Mouse (Mus musculus): ENCODE measurements around the gene Arhgap29. TPM values are rescaled to one million over a fixed set of nuclear protein-coding genes. Genes with fewer than 3 reads are reported as not detected.

Arhgap29 gene
- polyA plus RNA-seq, 1 experiment = 81.7 TPM

DNA sequence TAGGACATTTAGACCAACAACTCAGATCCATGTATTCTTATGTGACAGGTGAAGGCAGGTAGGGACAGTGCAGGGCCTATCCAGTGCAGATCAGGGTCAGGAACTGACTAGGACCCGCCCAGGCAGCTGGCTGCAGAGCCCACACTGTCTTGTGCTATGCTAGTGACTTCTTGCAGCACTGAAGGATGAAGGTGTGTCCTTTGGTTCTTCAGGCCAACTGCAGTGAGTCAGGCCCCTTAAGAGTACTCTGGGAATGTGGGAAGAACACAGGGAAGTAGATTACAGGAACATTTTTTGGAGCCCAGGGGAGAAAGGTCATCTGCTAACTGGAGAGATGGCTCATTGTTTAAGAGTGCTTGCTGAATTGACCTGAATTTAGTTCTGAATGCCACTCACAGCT is 60.1 kb downstream of the Arhgap29 start:
- no peak overlapping the region for H3K4me3 ChIP-seq (ENCODE audit: insufficient read depth, low read depth, low read length)
- no peak overlapping the region for H3K27ac ChIP-seq (replicated peaks; ENCODE audit: low read depth, low read length)
- no peaks in the 10 kb centered on the region; the same call in 1 of the 2 replicates for H3K4me1 ChIP-seq (ENCODE audit: control insufficient read depth, insufficient read depth, insufficient read length, low read length)

GRCm38 (mm10) chr3:122018421-122018820 is 66.1 kb downstream of the Arhgap29 start:
- H3K4me3 ChIP-seq (ENCODE audit: insufficient read depth, low read depth, low read length) = no peak overlapping the region

GRCm38 (mm10) chr3:122019159-122019558 is 66.8 kb downstream of the Arhgap29 start:
- Histone ChIP-seq H3K4me1 (ENCODE audit: control insufficient read depth, insufficient read depth, insufficient read length, low read length) (no peaks in the 10 kb centered on the region), H3K4me3 (ENCODE audit: insufficient read depth, low read depth, low read length) (no peak overlapping the region), H3K27ac (replicated peaks; ENCODE audit: low read depth, low read length) (no peak overlapping the region)

More at GRCm38 (mm10) chr3:122018421-122018820, 66.1 kb downstream of the Arhgap29 start:
- no peaks in the 10 kb centered on the region for H3K4me1 ChIP-seq (ENCODE audit: control insufficient read depth, insufficient read depth, insufficient read length, low read length)
- no peak overlapping the region for H3K27ac ChIP-seq (replicated peaks; ENCODE audit: low read depth, low read length)

DNA sequence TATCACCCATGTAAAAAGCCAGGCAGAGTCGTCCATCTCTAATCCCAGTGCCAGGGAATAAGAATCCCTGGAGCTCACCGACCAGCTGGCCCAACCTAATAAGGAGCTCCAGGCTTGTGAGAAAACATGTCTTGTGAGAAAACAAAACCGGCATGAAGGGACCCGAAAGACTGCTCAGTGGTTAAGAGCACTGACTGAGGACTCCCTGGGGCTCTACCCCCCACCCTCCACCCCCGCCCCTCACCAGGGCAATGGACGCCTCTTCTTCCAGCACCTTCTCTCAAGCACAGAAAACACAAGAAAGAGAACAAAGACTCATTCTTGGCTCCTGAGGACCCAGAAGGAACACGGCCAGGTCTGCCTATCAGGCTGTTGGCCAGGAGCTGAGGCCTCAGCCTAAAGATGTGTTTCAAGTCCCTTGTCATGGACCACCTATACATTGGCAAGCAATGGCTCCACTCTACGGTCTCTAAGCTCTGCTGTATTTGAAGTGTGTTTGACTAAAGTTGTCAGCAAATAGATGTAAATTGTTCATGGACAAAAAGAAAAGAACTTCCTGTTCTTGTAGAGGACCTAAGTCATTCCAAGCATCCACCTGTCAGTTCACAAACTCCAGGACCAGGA is 68.8 kb downstream of the Arhgap29 start:
- Histone ChIP-seq H3K27ac (replicated peaks; ENCODE audit: low read depth, low read length) (no peak overlapping the region), H3K4me1 (ENCODE audit: control insufficient read depth, insufficient read depth, insufficient read length, low read length) (peaks cover 1% of the 10 kb centered on the region; the same call in 1 of the 2 replicates), H3K4me3 (ENCODE audit: insufficient read depth, low read depth, low read length) (no peak overlapping the region)

DNA sequence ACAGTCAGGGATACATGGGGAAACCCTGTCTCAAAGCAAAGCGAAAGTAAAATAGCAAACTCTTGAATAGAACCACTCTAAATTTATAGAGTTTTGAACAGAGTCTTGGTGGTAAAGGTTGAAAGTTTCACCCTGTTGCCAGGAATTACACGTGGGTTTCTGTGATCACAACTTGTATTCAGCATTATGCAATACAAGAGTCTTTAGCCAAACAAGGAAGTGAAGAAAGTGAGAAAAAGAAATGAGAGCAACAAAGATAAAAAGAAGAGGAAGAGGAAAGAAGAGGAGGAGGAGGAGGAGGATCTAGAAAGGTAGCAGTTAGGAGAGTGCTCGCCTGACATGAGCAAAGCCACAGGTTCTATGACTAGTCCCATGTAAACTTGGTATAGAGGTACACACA is 70.0 kb downstream of the Arhgap29 start:
- Histone ChIP-seq H3K4me1 (ENCODE audit: control insufficient read depth, insufficient read depth, insufficient read length, low read length) (peaks cover 2% of the 10 kb centered on the region; the same call in 1 of the 2 replicates), H3K4me3 (ENCODE audit: insufficient read depth, low read depth, low read length) (no peak overlapping the region)

DNA sequence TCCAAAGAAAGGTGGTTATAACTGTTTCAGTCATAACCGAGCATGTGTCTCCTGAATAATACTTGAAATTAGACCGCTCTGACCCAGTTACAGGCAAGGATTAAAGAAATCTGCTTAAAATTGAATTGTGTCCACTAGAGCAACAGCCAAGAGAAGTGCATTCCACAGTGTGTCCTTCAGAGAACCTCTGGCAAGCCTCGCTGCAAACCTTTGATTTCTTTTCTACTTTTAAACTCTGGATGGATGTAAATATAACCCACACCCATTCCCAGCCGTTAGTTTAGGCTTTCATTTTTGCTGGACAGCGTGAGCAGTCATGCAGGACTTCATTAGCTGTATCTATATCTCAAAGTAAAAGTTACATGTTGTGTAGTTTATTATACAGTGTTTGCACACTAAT is 74.3 kb downstream of the Arhgap29 start:
- H3K27ac ChIP-seq (replicated peaks; ENCODE audit: low read depth, low read length) = 0 out of 2 replicates have a peak overlapping the region, but pooled peaks have one; percentile 53
- no peak overlapping the region for H3K4me3 ChIP-seq (ENCODE audit: insufficient read depth, low read depth, low read length)
- H3K4me1 ChIP-seq (ENCODE audit: control insufficient read depth, insufficient read depth, insufficient read length, low read length) = peaks cover 6% of the 10 kb centered on the region

More for the DNA sequence above, 70.0 kb downstream of the Arhgap29 start:
- H3K27ac ChIP-seq (replicated peaks; ENCODE audit: low read depth, low read length) = peak overlapping the region; percentile 34; the same call in 1 of the 2 replicates

- Histone ChIP-seq H3K4me1 (ENCODE audit: control insufficient read depth, insufficient read depth, insufficient read length, low read length) (peaks cover 13% of the 10 kb centered on the region), H3K4me3 (ENCODE audit: insufficient read depth, low read depth, low read length) (no peak overlapping the region), H3K27ac (replicated peaks; ENCODE audit: low read depth, low read length) (no peak overlapping the region)
Measured at GRCm38 (mm10) chr3:122027776-122028175, 75.4 kb downstream of the Arhgap29 start.

DNA sequence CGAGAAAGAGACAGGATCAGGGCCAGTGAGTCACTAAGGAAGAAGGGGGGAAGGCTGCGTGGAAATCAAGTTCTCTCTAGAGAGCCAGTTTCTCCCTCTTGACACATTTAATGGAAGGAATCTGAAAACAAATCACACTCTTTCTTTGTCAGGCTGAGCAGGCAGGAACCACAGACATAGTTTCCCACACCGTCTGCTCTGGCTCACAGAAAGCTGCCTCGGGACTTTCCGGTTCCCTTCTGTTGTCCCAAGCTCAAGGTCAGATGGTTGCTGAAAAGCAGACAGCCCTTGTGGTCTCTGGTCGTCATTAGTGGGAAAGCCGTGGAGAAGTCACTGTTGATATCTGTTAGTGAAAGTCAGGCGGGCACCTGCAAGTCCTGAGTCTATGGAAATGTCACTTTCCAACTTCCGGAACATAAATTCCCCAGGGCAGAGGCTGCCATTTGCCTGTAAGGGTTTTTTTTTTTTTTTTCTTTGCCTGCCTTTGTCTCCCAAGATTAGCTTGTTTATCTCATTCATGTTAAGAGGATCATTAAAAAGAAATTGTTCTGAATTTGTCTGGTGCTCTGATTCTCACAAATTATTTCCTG is 81.0 kb downstream of the Arhgap29 start:
- Histone ChIP-seq H3K4me1 (ENCODE audit: control insufficient read depth, insufficient read depth, insufficient read length, low read length) (peaks cover 21% of the 10 kb centered on the region), H3K4me3 (ENCODE audit: insufficient read depth, low read depth, low read length) (0 out of 2 replicates have a peak overlapping the region, but pooled peaks have one; percentile 0), H3K27ac (replicated peaks; ENCODE audit: low read depth, low read length) (peak overlapping the region; percentile 75)

DNA sequence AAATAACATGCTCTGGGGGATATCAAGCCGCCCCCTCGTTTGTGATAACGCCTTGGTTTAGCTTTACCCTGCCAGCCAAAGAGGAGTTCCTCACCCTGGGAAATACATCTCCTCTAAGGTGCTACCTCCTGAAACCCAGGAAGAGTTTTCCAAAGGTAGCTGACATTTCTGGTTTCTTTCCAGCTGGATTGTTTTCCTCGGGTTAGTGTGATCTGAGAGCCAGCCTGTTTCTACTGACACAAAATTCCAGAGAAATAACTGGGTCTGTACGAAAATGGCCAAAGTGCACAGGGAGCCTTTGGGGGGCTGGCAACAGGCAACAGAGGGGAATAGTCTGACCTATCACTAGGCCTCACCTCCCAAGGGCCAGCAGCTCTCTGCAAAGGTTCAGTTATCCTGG is 81.9 kb downstream of the Arhgap29 start:
- Histone ChIP-seq H3K27ac (replicated peaks; ENCODE audit: low read depth, low read length) (no peak overlapping the region; the same call in 1 of the 2 replicates), H3K4me3 (ENCODE audit: insufficient read depth, low read depth, low read length) (no peak overlapping the region), H3K4me1 (ENCODE audit: control insufficient read depth, insufficient read depth, insufficient read length, low read length) (peaks cover 21% of the 10 kb centered on the region)

- no peak overlapping the region for H3K27ac ChIP-seq (replicated peaks; ENCODE audit: low read depth, low read length)
- peaks cover 21% of the 10 kb centered on the region for H3K4me1 ChIP-seq (ENCODE audit: control insufficient read depth, insufficient read depth, insufficient read length, low read length)
- no peak overlapping the region for H3K4me3 ChIP-seq (ENCODE audit: insufficient read depth, low read depth, low read length)
Measured at GRCm38 (mm10) chr3:122035092-122035491, 82.8 kb downstream of the Arhgap29 start.

DNA sequence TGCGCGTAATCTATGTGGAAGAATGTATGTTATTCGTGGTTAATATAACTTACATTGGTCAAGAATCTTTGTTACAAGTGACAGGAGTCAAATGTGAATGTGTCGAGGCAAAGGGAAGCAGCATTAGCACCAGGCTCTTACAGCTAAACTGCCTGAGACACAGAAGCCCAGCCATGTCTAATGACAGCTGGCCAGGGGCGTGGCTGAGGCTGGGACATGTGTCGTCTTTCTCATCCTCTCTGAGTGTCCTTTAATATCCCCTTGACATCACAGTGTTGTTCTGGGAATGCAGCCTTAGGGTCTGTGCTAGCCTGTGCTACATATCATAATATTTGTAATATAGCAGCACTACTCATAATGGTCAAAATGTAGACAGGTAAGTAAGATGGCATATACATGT is 88.2 kb downstream of the Arhgap29 start:
- H3K27ac ChIP-seq (replicated peaks; ENCODE audit: low read depth, low read length) = no peak overlapping the region
- no peaks in the 10 kb centered on the region for H3K4me1 ChIP-seq (ENCODE audit: control insufficient read depth, insufficient read depth, insufficient read length, low read length)
- no peak overlapping the region for H3K4me3 ChIP-seq (ENCODE audit: insufficient read depth, low read depth, low read length)

DNA sequence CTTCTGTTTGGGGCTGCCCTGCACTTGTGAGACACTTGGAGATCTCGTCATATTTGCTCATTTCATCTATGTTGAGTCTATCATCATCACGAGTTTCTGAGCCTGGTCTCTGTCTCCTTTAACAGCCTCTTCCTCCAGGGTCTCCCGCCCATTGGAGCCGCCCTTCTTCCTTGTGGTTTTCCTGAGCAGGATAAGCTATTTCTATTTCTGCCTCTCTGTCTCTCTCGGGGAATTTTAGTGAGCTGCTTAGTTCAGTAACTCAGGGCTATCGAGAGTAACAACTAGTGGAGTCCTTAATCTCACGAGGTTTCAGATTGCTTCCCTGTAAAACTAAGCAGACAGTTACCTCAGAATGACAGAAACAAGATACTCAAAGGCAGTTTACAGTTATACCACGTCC is 90.8 kb downstream of the Arhgap29 start:
- Histone ChIP-seq H3K27ac (replicated peaks; ENCODE audit: low read depth, low read length) (no peak overlapping the region), H3K4me1 (ENCODE audit: control insufficient read depth, insufficient read depth, insufficient read length, low read length) (peaks cover 15% of the 10 kb centered on the region), H3K4me3 (ENCODE audit: insufficient read depth, low read depth, low read length) (no peak overlapping the region)

DNA sequence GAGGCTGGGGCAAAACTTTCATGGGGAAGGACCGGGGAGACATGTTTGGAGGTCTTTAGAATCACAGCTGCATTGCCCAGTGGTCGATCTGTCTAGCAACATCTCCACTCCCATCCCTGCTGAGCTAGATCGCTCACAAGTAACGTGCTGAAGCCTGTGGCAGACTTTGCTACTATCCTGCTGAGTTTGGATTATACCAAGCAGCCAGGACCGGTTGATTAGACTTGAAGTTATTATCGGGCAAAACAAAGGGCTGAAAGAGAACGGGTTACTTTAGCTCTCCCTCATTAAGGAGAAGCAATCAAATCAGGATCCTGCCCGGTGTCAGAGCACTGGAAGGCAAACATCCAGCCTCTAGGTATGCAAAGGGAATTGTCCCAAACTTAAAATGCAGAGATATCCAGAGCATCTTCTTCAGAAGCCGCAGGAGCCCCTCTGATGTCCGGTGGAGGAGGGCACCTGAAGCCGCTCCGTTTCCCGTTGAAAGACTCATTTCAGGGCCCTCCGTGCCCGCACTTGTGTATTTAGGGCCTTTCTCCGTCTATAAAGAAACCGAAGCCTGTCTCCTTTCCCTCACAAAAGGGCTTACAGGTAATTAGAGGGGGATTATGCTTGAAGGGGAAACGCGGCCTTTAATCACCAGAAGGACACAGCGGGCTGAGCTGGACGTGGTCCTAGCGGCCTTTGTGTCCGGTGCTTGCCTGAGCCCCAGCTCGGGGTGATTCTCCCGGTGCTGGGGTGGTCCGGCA is 91.6 kb downstream of the Arhgap29 start, which contains the start of gene Abca4:
Gene Abca4 (plus strand): TSS at position 645 of the 749 bp plus-strand sequence.
- Histone ChIP-seq H3K4me1 (ENCODE audit: control insufficient read depth, insufficient read depth, insufficient read length, low read length) (peaks cover 15% of the 10 kb centered on the region), H3K27ac (replicated peaks; ENCODE audit: low read depth, low read length) (no peak within 1 kb of the TSS), H3K4me3 (ENCODE audit: insufficient read depth, low read depth, low read length) (no peak within 1 kb of the TSS)

DNA sequence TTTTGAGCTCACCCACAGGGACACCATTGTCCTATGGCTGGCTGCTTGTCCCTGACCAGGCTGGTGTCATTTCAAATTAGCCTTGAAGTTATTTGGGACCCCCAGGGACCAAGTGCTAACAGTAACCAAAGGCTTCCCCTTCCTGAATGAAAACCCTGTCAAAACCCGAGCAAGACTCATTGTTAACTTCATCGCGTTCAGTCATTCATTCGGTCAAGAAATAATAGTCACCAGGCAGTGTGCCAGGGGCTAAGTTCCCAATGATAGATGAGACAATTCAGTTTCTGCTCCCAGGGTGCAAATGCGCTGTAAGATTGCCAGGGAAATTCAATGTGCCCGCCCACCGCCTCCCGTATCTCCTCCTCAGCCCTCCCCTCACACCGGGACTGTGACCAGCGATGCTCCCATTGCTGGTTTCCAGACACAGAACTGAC is 93.9 kb downstream of the Arhgap29 start:
- H3K27ac ChIP-seq (replicated peaks; ENCODE audit: low read depth, low read length) = no peak overlapping the region
- H3K4me3 ChIP-seq (ENCODE audit: insufficient read depth, low read depth, low read length) = no peak overlapping the region
- H3K4me1 ChIP-seq (ENCODE audit: control insufficient read depth, insufficient read depth, insufficient read length, low read length) = peaks cover 19% of the 10 kb centered on the region

DNA sequence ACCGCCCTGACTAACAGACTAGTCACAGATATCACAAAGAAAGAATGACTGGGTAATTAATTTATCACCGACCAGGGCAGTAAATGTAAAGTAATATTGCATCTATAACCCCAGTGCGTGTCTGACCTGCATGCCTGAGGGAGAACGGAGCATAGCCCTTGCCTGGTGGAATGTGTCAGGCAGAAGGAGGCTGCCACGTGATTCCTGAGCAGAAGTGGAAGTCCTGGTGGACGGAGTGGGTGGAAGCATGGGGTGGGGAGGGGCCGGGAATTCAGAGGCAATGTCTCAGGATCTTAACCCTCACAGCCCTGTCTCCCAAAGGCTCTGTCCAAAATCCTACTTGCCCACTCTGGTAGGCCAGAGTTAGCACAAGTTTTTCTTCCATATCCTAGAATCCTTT is 95.1 kb downstream of the Arhgap29 start:
- Histone ChIP-seq H3K4me3 (ENCODE audit: insufficient read depth, low read depth, low read length) (no peak overlapping the region), H3K27ac (replicated peaks; ENCODE audit: low read depth, low read length) (no peak overlapping the region), H3K4me1 (ENCODE audit: control insufficient read depth, insufficient read depth, insufficient read length, low read length) (peaks cover 19% of the 10 kb centered on the region)
